Mouse (Mus musculus) brain, embryonic 14.5 days (tissue): ENCODE data around the gene Swap70.

Experiments used
- CTCF ChIP-seq: fragments of 200-500 bp; IDR thresholded peaks from 2 replicates; pipeline ENCODE4 v1.5.1; 2012; ENCODE audit warnings: inconsistent platforms, mild to moderate bottlenecking, moderate library complexity, borderline replicate concordance; ENCODE audit not compliant: insufficient read depth, insufficient read length; ENCODE audit errors: extremely low read depth
- POLR2A ChIP-seq: fragments of 200-500 bp; IDR thresholded peaks from 2 replicates; pipeline ENCODE4 v1.6.1; 2012; ENCODE audit warnings: mild to moderate bottlenecking, inconsistent platforms, borderline replicate concordance; ENCODE audit not compliant: poor library complexity, insufficient read depth, insufficient read length, severe bottlenecking; ENCODE audit errors: extremely low read depth

GRCm38 (mm10) chr7:110270455-110270854 is 48.9 kb downstream of the Swap70 start:
- TF ChIP-seq CTCF = no peak
- TF ChIP-seq POLR2A = no peak
